Mouse (Mus musculus): ENCODE data around the gene Hps4. TPM values are rescaled to one million over a fixed set of nuclear protein-coding genes. Genes with fewer than 3 reads are reported as not detected.
"Not testable (repeated sequence)": the region's sequence is repeated elsewhere in the genome, so short reads cannot be mapped to it uniquely, and the experiment has no call there.

Gene Hps4
- total RNA-seq (2021) = 10 to 100 TPM; 30.0 to 32.7 TPM
- long read RNA-seq, experiment 1, transcript Hps4-202 (14 exons, 3,345 nt) = major isoform, 6 of 26 reads
- long read RNA-seq, experiment 1, partial matches to known transcripts = 11 of 26 reads
- long read RNA-seq, experiment 1, other reads (novel, unspliced or antisense) = 7 of 26 reads
- long read RNA-seq, experiment 2, partial matches to known transcripts = 7 of 14 reads
- long read RNA-seq, experiment 2, other reads (novel, unspliced or antisense) = 4 of 14 reads

GRCm38 (mm10) chr5:112342463-112343204 is at the start of gene Hps4, which contains the start of gene Srrd:
Gene Hps4, plus strand, starts transcription at chr5:112343083.
Gene Srrd, minus strand, starts transcription at chr5:112343040.
- intact Hi-C loops (cut with DNase I) = loop anchor here (1.0 to 5.0 kb wide), 2 partner anchors 16 to 85 kb away; partner anchors contain the start of gene Tfip11
- peak; percentile 81 to 93 for DNase-seq (ENCODE audit: low spot score in 2 of 2)

GRCm38 (mm10) chr5:112293800-112294199 is 49.1 kb upstream of the Hps4 start:
- intact Hi-C loops (cut with DNase I) = no loop called here
- DNase-seq (ENCODE audit: low spot score in 2 of 2) = no peak

GRCm38 (mm10) chr5:112294696-112295095 is 48.2 kb upstream of the Hps4 start:
- no peak for DNase-seq (ENCODE audit: low spot score in 2 of 2)
- intact Hi-C loops (cut with DNase I) = no loop called here

GRCm38 (mm10) chr5:112295162-112295561 is 47.7 kb upstream of the Hps4 start:
- intact Hi-C loops (cut with DNase I) = no loop called here
- no peak for DNase-seq (ENCODE audit: low spot score in 2 of 2)

GRCm38 (mm10) chr5:112295564-112295963 is 47.3 kb upstream of the Hps4 start:
- intact Hi-C loops (cut with DNase I) = no loop called here
- DNase-seq (ENCODE audit: low spot score in 2 of 2) = no peak

GRCm38 (mm10) chr5:112296404-112297181 is 46.3 kb upstream of the Hps4 start:
- DNase-seq (ENCODE audit: low spot score in 2 of 2) = no peak
- intact Hi-C loops (cut with DNase I) = no loop called here

- intact Hi-C loops (cut with DNase I) = no loop called here
- no peak for DNase-seq (ENCODE audit: low spot score in 2 of 2)
These were observed 45.6 kb upstream of the Hps4 start for GRCm38 (mm10) chr5:112297257-112297656.

- no peak for DNase-seq (ENCODE audit: low spot score in 2 of 2)
- intact Hi-C loops (cut with DNase I) = no loop called here
These were observed 44.5 kb upstream of the Hps4 start for GRCm38 (mm10) chr5:112298226-112298988.

- intact Hi-C loops (cut with DNase I) = no loop called here
- DNase-seq (ENCODE audit: low spot score in 2 of 2) = no peak
These were observed 43.5 kb upstream of the Hps4 start for GRCm38 (mm10) chr5:112299399-112299798.

GRCm38 (mm10) chr5:112300112-112300511 is 42.8 kb upstream of the Hps4 start:
- intact Hi-C loops (cut with DNase I) = no loop called here
- no peak for DNase-seq (ENCODE audit: low spot score in 2 of 2)

- no peak for DNase-seq (ENCODE audit: low spot score in 2 of 2)
- intact Hi-C loops (cut with DNase I) = no loop called here
These were observed 42.1 kb upstream of the Hps4 start for GRCm38 (mm10) chr5:112300721-112301308.

- intact Hi-C loops (cut with DNase I) = no loop called here
- DNase-seq (ENCODE audit: low spot score in 2 of 2) = no peak
These were observed 41.2 kb upstream of the Hps4 start for GRCm38 (mm10) chr5:112301694-112302093.

GRCm38 (mm10) chr5:112302310-112302709 is 40.6 kb upstream of the Hps4 start:
- intact Hi-C loops (cut with DNase I) = no loop called here
- no peak for DNase-seq (ENCODE audit: low spot score in 2 of 2)

GRCm38 (mm10) chr5:112305842-112306241 is 37.0 kb upstream of the Hps4 start:
- no peak for DNase-seq (ENCODE audit: low spot score in 2 of 2)
- intact Hi-C loops (cut with DNase I) = no loop called here

- intact Hi-C loops (cut with DNase I) = no loop called here
- DNase-seq (ENCODE audit: low spot score in 2 of 2) = no peak
These were observed 29.5 kb upstream of the Hps4 start for GRCm38 (mm10) chr5:112313222-112313885.

- DNase-seq (ENCODE audit: low spot score in 2 of 2) = no peak
- intact Hi-C loops (cut with DNase I) = no loop called here
These were observed 26.4 kb upstream of the Hps4 start for GRCm38 (mm10) chr5:112316468-112316867.

- no peak for DNase-seq (ENCODE audit: low spot score in 2 of 2)
- intact Hi-C loops (cut with DNase I) = no loop called here
These were observed 25.6 kb upstream of the Hps4 start for GRCm38 (mm10) chr5:112317328-112317727.

GRCm38 (mm10) chr5:112319343-112319742 is 23.5 kb upstream of the Hps4 start:
- DNase-seq (ENCODE audit: low spot score in 2 of 2); intact Hi-C loops (cut with DNase I): not testable (repeated sequence)

GRCm38 (mm10) chr5:112320379-112320778 is 22.5 kb upstream of the Hps4 start:
- intact Hi-C loops (cut with DNase I) = no loop called here
- no peak for DNase-seq (ENCODE audit: low spot score in 2 of 2)

All from left cerebral cortex, postnatal 14 days (tissue).